Mouse (Mus musculus) kidney, adult 2 months (tissue): ENCODE measurements around the gene Ctnna2.

Experiments
- CTCF ChIP-seq: fragments of 200-500 bp; conservative IDR thresholded peaks from 2 replicates; pipeline ENCODE4 v1.5.1; 2011; ENCODE audit warnings: low read depth, mild to moderate bottlenecking, control low read depth, low read length, moderate library complexity, mixed read lengths; ENCODE audit not compliant: insufficient read depth, insufficient read length
- POLR2A ChIP-seq: fragments of 200-500 bp; IDR thresholded peaks from one replicate; pipeline ENCODE4 v1.6.1; 2011; ENCODE audit warnings: low read depth, low read length, control low read depth

DNA sequence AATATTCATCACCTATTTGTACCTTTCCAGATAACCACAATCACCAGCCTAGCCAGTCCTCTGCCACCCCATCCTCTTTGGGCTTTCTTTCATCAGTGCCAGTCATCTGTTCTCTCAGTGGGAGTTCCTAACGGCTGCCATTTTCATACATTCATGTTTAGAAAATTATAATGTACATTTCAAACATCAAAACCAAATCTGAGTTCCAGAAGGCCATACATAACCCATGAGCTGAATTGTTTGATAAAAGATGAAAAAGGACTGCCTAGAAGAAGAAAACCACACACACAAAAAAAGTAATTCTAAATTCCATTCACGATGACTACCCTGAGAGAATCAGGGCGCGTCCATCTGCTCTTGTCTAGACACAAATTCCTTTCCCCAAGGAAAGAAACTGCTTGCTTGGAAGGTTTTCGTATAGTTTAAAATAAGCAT lies 1014.5 kb downstream of the Ctnna2 start:
- no peak for TF ChIP-seq CTCF
- no peak for TF ChIP-seq POLR2A
